Mouse (Mus musculus) MEL (cell line): ENCODE data around the gene Sectm1a.

Experiments used
- CHD2 ChIP-seq: IDR thresholded peaks from 2 replicates; pipeline ENCODE4 v1.6.1; 2011; ENCODE audit warnings: low read length, improper control_type of control experiment
- CTCF ChIP-seq, 3 experiments: IDR thresholded peaks in 2 of 3; conservative IDR thresholded peaks in 1 of 3; 2 replicates each; pipeline ENCODE4 v1.5.1; 2011 to 2012; ENCODE audit warnings: low read length in 3 of 3, low read depth in 2 of 3, mild to moderate bottlenecking in 2 of 3, improper control_type of control experiment in 1 of 3, inconsistent platforms in 1 of 3, mixed read lengths in 1 of 3, moderate library complexity in 1 of 3; ENCODE audit not compliant: control insufficient read depth in 1 of 3, insufficient read depth in 1 of 3, poor library complexity in 1 of 3, severe bottlenecking in 1 of 3
- EP300 ChIP-seq, 2 experiments: IDR thresholded peaks; 2 replicates each; pipeline ENCODE4 v1.6.1; 2011; ENCODE audit warnings: improper control_type of control experiment in 2 of 2, low read length in 2 of 2, low read depth in 1 of 2, mild to moderate bottlenecking in 1 of 2
- JUND ChIP-seq: IDR thresholded peaks from 2 replicates; pipeline ENCODE4 v1.6.1; 2011; ENCODE audit warnings: low read depth, mild to moderate bottlenecking, improper control_type of control experiment, low read length
- MAFK ChIP-seq: IDR thresholded peaks from 2 replicates; pipeline ENCODE4 v1.6.1; 2011; ENCODE audit warnings: low read depth, mild to moderate bottlenecking, low read length, improper control_type of control experiment, borderline replicate concordance
- MXI1 ChIP-seq: IDR thresholded peaks from 2 replicates; pipeline ENCODE4 v1.6.1; 2011; ENCODE audit warnings: mild to moderate bottlenecking, low read depth, low read length, improper control_type of control experiment
- NELFE ChIP-seq: IDR thresholded peaks from 2 replicates; pipeline ENCODE4 v1.6.1; 2011; ENCODE audit warnings: low read depth, low read length, improper control_type of control experiment
- POLR2A ChIP-seq, 2 experiments: IDR thresholded peaks; 2 replicates each; pipeline ENCODE4 v1.6.1; 2011 to 2012; ENCODE audit warnings: low read length in 2 of 2, mild to moderate bottlenecking in 2 of 2, control low read depth in 1 of 2, improper control_type of control experiment in 1 of 2, low read depth in 1 of 2, moderate library complexity in 1 of 2; ENCODE audit not compliant: control insufficient read depth in 1 of 2, insufficient read depth in 1 of 2, poor library complexity in 1 of 2
- SMC3 ChIP-seq: IDR thresholded peaks from 2 replicates; pipeline ENCODE4 v1.6.1; 2011; ENCODE audit warnings: low read depth, low read length, improper control_type of control experiment
- TAL1 ChIP-seq: IDR thresholded peaks from 2 replicates; pipeline ENCODE4 v1.6.1; 2012; ENCODE audit warnings: mild to moderate bottlenecking, inconsistent platforms, low read length, moderate library complexity, mixed read lengths
- USF1 ChIP-seq: IDR thresholded peaks from 2 replicates; pipeline ENCODE4 v1.6.1; 2014; ENCODE audit warnings: low read depth, mild to moderate bottlenecking, inconsistent platforms, low read length, improper control_type of control experiment, moderate library complexity

DNA sequence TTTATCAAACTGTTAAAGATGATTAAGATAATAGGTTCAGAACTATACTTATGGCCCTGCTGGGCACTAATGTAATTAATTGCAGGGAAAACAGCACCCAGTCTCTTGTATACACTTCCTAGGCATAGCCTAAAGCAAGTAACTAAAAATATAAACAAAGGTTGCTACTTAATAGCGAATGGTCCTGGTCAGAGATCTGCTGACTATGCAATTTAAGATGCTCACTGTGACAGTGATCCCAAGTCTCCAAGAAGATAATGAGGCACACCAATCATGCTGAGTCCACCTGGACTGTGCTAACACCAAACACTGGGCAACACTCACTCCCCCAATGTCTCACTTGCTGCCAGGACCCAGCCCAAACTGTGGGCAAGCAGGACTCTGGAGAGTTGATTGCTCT, 31.2 kb downstream of the Sectm1a start:
- TF ChIP-seq CTCF (IDR thresholded peaks at IDR 0.05 in 2 of 3, conservative IDR thresholded peaks at IDR 0.05 in 1 of 3; ENCODE audit: control insufficient read depth in 1 of 3, insufficient read depth in 1 of 3, low read depth in 2 of 3, low read length in 3 of 3, poor library complexity in 1 of 3, severe bottlenecking in 1 of 3) (no peak), JUND (no peak), POLR2A (IDR thresholded peaks at IDR 0.05; ENCODE audit: control insufficient read depth in 1 of 2, insufficient read depth in 1 of 2, low read depth in 1 of 2, low read length in 2 of 2, poor library complexity in 1 of 2) (no peak), EP300 (IDR thresholded peaks at IDR 0.05; ENCODE audit: low read depth in 1 of 2, low read length in 2 of 2) (no peak), MAFK (peak; percentile 83), TAL1 (no peak), NELFE (no peak), MXI1 (no peak), CHD2 (no peak), USF1 (no peak), SMC3 (no peak)
